Mouse (Mus musculus): ENCODE measurements around the gene Smarca2.

- no peak for TF ChIP-seq CTCF (IDR thresholded peaks at IDR 0.05; ENCODE audit: low read depth, low read length)
- TF ChIP-seq POLR2A (IDR thresholded peaks at IDR 0.05; ENCODE audit: extremely low read depth, insufficient read depth, low read length), result no peak
Measured at GRCm38 (mm10) chr19:26745567-26745966, 140.7 kb downstream of the Smarca2 start.
